Mouse (Mus musculus): ENCODE measurements around the gene Samhd1. TPM values are rescaled to one million over a fixed set of nuclear protein-coding genes. Genes with fewer than 3 reads are reported as not detected.
"Not testable (repeated sequence)": the region's sequence is repeated elsewhere in the genome, so short reads cannot be mapped to it uniquely, and the experiment has no call there.

Samhd1 gene
- 26.4 and 49.8 TPM in 2 replicates for total RNA-seq (2021)
- long read RNA-seq, experiment 1, transcript Samhd1-201 (16 exons, 3,926 nt) = major isoform, 10 of 18 reads
- long read RNA-seq, experiment 1, partial matches to known transcripts = 1 of 18 reads
- long read RNA-seq, experiment 1, other reads (novel, unspliced or antisense) = 3 of 18 reads
- long read RNA-seq, experiment 2, transcript Samhd1-206 (17 exons, 2,036 nt) = major isoform, 5 of 14 reads
- long read RNA-seq, experiment 2, transcript Samhd1-201 (16 exons, 3,926 nt) = major isoform, 5 of 14 reads
- long read RNA-seq, experiment 2, partial matches to known transcripts = 1 of 14 reads
- long read RNA-seq, experiment 2, other reads (novel, unspliced or antisense) = 3 of 14 reads

DNA sequence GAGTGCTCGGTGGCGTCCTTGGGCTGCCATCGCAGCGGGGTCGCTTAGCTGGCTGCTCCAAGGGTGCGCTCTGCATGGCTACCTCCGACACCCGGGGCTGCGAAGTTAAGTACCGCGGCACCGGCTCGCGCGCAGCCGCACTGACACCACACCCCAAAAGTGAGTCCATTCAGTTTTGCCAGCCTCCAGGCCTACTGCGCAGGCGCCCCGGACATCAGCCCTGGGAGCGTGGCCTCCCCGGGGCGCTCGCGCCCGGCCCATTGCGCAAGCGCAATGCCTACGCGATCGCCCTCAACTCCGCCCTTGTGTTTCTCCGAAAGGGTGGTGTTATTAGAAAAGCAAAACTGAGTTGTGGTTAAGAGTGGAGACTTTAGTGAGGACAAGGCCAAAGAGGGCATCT is at the start of gene Samhd1:
TSS of gene Samhd1 (minus strand) at position 252 of the 400 bp plus-strand sequence.
- DNase-seq = peak; percentile 98

DNA sequence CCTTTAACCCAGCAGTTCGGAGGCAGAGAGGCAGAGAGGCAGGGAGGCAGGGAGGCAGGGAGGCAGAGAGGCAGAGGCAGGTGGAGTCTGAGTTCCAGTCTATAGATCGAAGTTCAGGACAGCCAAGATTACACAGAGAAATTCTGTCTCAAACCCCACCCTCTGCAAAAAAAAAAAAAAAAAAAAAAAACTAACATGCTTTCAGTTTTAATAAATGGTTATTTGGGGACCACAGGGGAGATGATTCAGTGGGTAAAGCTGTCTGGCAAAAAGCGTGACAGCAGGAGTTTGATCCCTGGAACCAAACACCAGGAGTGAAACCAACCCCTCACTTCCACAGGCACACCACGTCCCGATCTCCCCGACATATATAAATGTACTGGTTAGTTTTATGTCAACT is 43.1 kb upstream of the Samhd1 start:
- no peak for DNase-seq

DNA sequence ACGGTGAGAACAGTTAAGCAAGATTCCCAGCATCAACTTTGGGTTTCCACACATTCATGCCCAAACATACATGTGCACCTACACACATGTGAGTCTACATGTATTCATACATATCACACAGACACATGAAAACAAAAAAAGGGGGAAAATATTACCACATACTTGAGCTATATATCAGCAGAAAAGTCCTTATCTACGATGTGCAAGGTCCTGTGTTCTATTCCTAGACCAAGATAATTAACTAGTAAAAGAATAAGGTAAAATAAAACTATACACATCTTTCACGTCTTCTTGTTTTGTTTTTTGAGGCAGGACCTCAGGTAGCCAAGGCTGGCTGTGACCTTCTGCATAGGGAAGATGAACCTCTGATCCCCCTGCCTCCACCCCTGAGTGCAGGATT is 41.2 kb upstream of the Samhd1 start:
- no peak for DNase-seq

DNA sequence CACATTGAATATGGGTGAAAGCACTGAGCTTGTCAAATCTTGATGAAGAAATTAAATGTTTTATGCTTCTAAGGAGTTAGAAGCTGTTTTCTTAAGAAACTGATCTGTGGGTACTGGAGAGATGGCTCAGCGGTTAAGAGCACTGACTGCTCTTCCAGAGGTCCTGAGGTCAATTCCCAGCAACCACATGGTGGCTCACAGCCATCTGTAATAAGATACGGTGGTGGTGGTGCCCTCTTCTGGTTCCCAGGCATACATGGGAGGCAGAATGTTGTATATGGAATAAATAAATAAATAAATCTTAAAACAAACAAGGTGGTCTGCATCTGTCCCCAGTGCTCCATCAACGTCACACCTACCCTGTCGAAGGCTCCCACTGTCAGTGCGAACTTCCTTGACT is 39.4 kb upstream of the Samhd1 start:
- no peak for DNase-seq

DNA sequence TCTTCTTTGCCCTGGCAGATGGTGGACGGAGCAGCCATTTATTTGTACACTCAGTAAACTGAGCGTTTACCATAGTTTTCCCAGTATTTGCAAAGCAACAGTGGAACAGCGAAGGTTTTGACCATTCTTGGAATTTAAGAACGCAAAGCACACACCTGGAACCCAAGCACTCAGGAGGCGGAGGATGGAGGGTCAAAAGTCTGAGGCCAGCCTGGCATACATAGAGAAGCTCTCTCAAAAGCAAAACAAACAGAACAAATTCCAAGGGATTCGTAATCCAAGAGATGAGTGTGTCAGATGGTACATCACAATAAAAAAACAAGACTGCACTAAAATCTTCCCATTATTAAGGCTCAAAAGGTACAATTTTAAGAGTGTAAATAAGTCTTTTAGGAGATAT is 38.5 kb upstream of the Samhd1 start:
- no peak for DNase-seq

GRCm38 (mm10) chr2:157172984-157173383 is 37.9 kb upstream of the Samhd1 start:
- no peak for DNase-seq

- DNase-seq = no peak
Measured at GRCm38 (mm10) chr2:157170626-157171025, 35.6 kb upstream of the Samhd1 start.

DNA sequence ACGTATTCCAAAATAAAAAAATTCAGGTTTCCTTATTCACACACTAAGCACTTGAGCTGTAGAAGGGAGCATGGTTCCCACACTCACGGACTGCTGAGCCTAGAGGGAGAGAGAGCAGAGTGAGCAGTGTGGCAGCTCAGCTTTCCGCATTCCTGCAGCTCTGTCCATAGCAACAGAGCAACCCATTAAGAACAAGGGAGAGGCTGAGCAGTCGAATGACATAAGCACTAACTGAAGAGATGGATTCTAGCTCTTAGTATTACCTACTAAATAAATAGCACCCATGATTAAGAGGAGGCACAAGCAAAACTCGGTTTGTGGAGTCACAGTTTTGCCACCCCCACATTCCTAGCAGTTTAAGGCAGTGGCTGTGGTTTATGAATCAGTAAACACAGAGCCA is 35.1 kb upstream of the Samhd1 start:
- DNase-seq = no peak

GRCm38 (mm10) chr2:157166371-157167080 is 31.5 kb upstream of the Samhd1 start:
- no peak for DNase-seq

- DNase-seq = not testable (repeated sequence)
Measured at GRCm38 (mm10) chr2:157165312-157166224, 30.5 kb upstream of the Samhd1 start.

- DNase-seq = no peak
Measured at GRCm38 (mm10) chr2:157164101-157164500, 29.0 kb upstream of the Samhd1 start.

DNA sequence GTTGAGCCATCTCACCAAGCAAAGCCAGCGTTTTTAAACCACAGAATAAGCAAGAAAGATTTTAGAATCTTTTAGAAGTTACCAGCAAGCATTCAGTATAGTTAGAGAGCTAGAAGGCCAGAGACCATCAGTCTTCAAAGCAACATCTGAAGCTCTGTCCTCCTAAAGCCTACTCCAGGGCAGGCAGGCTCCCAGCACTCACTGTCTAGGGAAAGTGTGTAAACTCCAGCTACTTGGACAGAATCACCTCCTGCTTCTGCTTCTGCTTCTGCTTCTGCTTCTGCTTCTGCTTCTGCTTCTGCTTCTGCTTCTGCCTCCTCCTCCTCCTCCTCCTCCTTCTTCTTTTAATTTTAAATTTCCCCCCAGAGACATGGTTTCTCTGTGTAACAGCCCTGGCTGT is 21.0 kb upstream of the Samhd1 start:
- DNase-seq = no peak

DNA sequence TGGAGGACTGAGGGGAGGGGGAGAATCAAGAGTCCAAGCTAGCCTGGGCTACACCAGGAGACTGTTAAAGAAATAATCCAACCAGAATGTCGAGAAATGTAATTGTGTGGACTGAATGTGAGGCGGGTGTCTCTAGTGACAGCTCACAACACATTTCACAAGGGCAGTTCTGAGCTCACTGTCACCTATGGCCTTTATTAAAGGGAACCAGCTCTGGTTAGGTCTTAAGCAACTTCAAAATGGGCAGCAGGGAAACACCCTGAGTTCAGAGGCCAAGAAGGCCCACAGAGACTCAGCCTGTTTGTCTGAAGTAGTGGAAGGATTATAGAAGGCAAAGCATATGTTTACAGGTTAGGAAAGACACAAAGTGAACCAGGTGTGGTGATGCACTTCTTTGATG is 18.2 kb upstream of the Samhd1 start:
- DNase-seq = no peak

GRCm38 (mm10) chr2:157148417-157148816 is 13.4 kb upstream of the Samhd1 start:
- no peak for DNase-seq

DNA sequence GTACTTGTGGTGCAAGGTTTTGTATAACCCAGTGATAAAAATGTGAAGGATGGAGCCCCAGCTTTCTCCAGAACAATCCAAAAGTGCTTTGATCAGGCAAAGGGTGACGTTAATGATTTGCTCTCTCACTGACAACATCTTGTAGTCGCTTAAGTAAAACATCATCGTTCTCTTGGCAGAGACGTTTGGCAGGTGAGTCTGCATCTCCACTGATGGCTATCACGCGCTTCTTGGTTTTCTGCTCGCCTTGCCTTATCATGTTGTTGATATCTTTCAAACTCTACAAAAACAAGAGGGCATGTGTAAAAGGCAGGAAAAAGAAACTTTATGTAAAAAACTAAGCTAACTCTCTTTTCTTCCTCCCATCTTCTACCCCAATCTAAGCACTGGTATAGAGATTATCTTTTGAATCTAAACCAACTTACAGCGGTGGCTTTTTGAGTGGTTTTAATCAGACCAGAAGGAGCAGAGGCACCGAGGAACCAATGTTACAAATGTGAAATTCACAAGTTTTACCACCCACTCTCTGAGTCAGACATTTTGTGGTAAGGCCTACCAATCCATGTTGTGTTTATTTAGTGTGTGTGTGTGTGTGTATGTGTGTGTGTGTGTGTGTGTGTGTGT is 12.4 kb upstream of the Samhd1 start:
- no peak for DNase-seq

DNA sequence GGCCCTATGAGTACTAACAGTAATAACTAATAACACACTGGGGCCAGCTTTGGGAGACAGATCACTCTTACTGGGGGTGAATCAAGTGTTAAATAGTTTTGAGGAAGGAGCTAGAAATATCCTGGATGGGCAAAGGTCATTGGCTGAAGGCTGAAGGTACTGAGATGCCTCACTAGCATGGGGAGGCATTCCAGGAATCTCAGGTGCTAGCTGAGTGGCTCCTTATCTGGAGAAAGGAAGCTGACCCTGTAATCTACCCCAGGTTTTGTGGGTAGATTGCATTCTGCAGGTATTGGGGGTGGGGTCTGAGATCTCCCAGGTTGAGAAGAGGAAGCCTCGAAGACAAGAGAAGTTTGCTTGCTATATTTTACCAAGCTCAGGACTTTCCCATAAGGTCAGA is 10.1 kb upstream of the Samhd1 start:
- DNase-seq = no peak

GRCm38 (mm10) chr2:157144132-157144531 is 9.1 kb upstream of the Samhd1 start:
- no peak for DNase-seq

DNA sequence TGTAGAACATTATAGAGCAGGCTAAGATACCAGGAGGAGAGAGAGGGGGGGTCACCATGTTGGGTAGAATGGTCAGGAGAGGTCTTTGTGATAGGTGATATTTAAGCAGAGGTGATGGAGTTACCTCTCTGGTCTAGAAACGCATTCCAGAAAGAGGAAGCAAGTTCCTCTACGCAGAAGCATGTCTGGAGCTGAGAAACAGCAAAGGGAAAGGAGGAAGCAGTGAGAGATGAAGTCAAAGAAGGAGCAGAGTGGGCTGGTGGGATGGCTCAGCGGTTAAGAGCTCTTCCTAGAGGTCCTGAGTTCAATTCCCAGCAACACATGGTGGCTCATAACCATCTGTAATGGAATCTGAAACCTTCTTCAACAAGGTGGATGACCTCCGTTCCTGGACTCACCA is 6.9 kb upstream of the Samhd1 start:
- DNase-seq = no peak

DNA sequence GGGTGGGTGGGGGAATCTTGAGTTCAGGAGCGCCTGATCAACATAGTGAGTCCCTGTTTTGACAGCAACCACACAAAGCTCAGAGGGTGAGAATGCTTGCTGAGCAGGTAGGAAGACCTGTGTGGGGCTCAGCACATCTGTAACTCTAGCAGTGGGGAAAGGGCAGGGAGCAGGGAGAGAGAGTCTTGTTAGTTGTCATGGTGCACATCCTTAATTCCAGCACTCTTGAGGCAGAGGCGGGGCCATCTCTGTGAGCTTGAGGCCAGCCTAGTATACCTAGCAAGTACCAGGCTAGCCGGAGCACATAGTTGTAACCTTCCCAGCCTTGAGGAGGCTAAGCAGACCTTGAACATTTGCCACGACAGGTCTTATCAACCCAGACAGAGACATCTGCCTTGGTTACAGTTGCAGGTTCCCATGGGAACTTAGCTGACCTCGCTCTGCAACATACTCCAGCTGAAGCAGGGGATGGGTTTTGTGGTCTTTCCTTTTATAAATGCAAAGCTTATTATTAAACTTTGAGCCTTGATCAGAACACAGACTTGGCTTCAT is 4.3 kb upstream of the Samhd1 start:
- DNase-seq = no peak

DNA sequence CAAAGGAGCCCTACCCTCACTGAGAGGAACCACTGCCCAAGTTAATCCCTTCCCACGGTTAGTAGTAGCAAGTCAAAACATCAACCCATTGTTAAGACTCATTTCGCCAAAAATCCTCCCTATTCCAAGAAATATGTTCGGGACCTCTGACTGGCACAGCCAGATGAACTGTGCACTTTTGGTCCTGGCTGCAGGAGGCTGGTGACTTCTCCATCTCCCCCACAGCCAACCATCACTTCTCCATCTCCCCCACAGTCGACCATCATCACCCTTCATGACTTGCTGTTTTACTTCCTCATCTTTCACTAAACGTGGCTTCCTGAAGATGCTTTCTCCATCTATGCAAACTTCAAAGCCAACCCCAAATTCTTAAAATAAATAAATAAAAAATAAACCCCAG is 3.7 kb upstream of the Samhd1 start:
- no peak for DNase-seq

- no peak for DNase-seq
Measured at GRCm38 (mm10) chr2:157137959-157138731, 3.1 kb upstream of the Samhd1 start.

Data from adrenal gland, postnatal 14 days (tissue).